ENCODE assay signal across 17 mouse cellular contexts in the genomic region with DNA sequence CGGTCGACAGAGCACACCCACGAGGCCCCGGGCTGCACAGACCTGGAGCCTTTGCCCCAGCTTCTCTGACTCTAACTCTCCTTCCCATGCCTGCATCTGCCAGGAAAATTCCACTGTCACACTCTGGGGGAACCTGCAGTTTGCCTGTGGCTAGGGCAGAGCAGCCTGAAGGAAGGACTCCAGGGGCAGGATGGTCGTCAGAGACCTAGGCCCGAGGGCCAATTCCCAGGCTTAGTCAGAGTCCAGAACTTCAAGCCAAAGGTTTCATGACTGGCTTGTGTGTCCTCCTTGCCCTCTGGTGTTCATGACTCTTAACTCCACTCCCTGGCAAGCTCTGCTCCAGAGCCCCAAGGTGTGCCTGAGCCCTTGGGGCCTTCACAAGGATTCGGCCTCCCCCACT.
"Had no signal": no experiment of that assay in that cellular context is flagged by ENCODE, and none has a peak within 500 bp of the region (broad histone marks: within the 10 kb centered on the region; RNA-seq: fewer than 3 reads in every experiment).

No protein-coding gene starts in this region.

- H3K4me1 ChIP-seq: midbrain, embryonic 12.5 days had no signal

- ATAC-seq: midbrain, embryonic 16.5 days had no signal

- H3K36me3 ChIP-seq: midbrain, embryonic 10.5 days; midbrain, embryonic 12.5 days; neural tube, embryonic 13.5 days; neural tube, embryonic 15.5 days; stomach, embryonic 15.5 days had no signal

- H3K27me3 ChIP-seq: stomach, embryonic 15.5 days had no signal

- DNase-seq: lung, adult 18-20 months; lung, embryonic 14.5 days; lung, postnatal 10 days; lung, postnatal 4 days; midbrain, embryonic 14.5 days; right cerebral cortex, postnatal 14 days; thymus, adult 2 months; thymus, postnatal 25 days; thymus, postnatal 4 days had no signal

- H3K4me3 ChIP-seq: midbrain, embryonic 10.5 days; midbrain, embryonic 12.5 days; myocyte; neural tube, embryonic 13.5 days; neural tube, embryonic 15.5 days; stomach, embryonic 15.5 days had no signal

- H3K9ac ChIP-seq: lung, embryonic 14.5 days; midbrain, embryonic 12.5 days; neural tube, embryonic 13.5 days; neural tube, embryonic 15.5 days; stomach, embryonic 15.5 days had no signal

- H3K9me3 ChIP-seq: midbrain, embryonic 10.5 days; midbrain, embryonic 12.5 days; neural tube, embryonic 13.5 days; neural tube, embryonic 15.5 days; stomach, embryonic 15.5 days had no signal

- H3K4me2 ChIP-seq: lung, embryonic 14.5 days; midbrain, embryonic 12.5 days; neural tube, embryonic 13.5 days; neural tube, embryonic 15.5 days; stomach, embryonic 15.5 days had no signal

- H3K27ac ChIP-seq: midbrain, embryonic 10.5 days; midbrain, embryonic 12.5 days; neural tube, embryonic 13.5 days; neural tube, embryonic 15.5 days; stomach, embryonic 15.5 days; stomach, postnatal 0 days had no signal
